Mouse (Mus musculus) liver, adult 2 months (tissue): ENCODE data around the gene Eif2s2. TPM values are rescaled to one million over a fixed set of nuclear protein-coding genes. Genes with fewer than 3 reads are reported as not detected.
A peak's percentile ranks its signal among the peaks of the same experiment; 100 is the strongest.

ENCODE experiments used
- DNase-seq: peaks from one replicate; pipeline ENCODE4 v3.0.0-alpha.2; 2011; ENCODE audit warnings: low read depth, low spot score; ENCODE audit errors: extremely low read depth
- H3K27ac ChIP-seq: fragments of 200-500 bp; replicated peaks from 2 replicates; pipeline ENCODE4 v1.5.1; 2012; ENCODE audit warnings: low read depth, mild to moderate bottlenecking, control low read depth, inconsistent platforms, low read length; ENCODE audit not compliant: insufficient read depth
- H3K27me3 ChIP-seq: fragments of 200-500 bp; 2 replicates; pipeline ENCODE4 v1.6.1; 2012; ENCODE audit warnings: mild to moderate bottlenecking, moderate library complexity, low read length, inconsistent platforms; ENCODE audit not compliant: control insufficient read depth, insufficient read depth
- H3K36me3 ChIP-seq: fragments of 200-500 bp; 2 replicates; pipeline ENCODE4 v1.6.1; 2012; ENCODE audit warnings: low read length, inconsistent platforms; ENCODE audit not compliant: control insufficient read depth, insufficient read depth
- H3K4me1 ChIP-seq: fragments of 200-500 bp; 2 replicates; pipeline ENCODE4 v1.6.1; 2011; ENCODE audit warnings: low read length; ENCODE audit not compliant: control insufficient read depth, insufficient read depth
- H3K4me3 ChIP-seq: fragments of 200-500 bp; 2 replicates; pipeline ENCODE4 v1.5.1; 2011; ENCODE audit warnings: low read depth, mild to moderate bottlenecking, control low read depth, low read length, moderate library complexity; ENCODE audit not compliant: insufficient read depth
- H3K79me2 ChIP-seq: fragments of 200-500 bp; 2 replicates; pipeline ENCODE4 v1.6.1; 2012; ENCODE audit warnings: inconsistent platforms, mild to moderate bottlenecking, low read length, moderate library complexity; ENCODE audit not compliant: control insufficient read depth, insufficient read depth
- H3K9ac ChIP-seq: fragments of 200-500 bp; 2 replicates; pipeline ENCODE4 v1.6.1; 2012; ENCODE audit warnings: low read depth, mild to moderate bottlenecking, control low read depth, inconsistent platforms, low read length
- CTCF ChIP-seq: fragments of 200-500 bp; IDR thresholded peaks from 2 replicates; pipeline ENCODE4 v1.5.1; 2011; ENCODE audit warnings: low read depth, low read length, control low read depth
- POLR2A ChIP-seq: fragments of 200-500 bp; IDR thresholded peaks from 2 replicates; pipeline ENCODE4 v1.6.1; 2011; ENCODE audit warnings: low read length, control low read depth; ENCODE audit not compliant: insufficient read depth; ENCODE audit errors: extremely low read depth
- WGBS: fragments of 180-500 bp; shearing (Covaris S2); methylation state at CpG from one replicate; pipeline ENCODE4 v1.1.7; 2018; 5-methylcytosine and 5-hydroxymethylcytosine counted together
- polyA plus RNA-seq: library from polyadenylated mRNA; depleted of rRNA; stranded (reverse); fragments of >200 nt; gene quantifications from 2 replicates; pipeline ENCODE4 v1.2.3, GENCODE M21; 2012
- total RNA-seq: library from RNA; depleted of rRNA; stranded (reverse); fragments of >200 nt; gene quantifications from 2 replicates; pipeline ENCODE4 v1.2.3, GENCODE M21; 2014

Eif2s2 gene
- total and polyA plus RNA-seq, 2 experiments: 8.1 to 38.7 TPM

DNA sequence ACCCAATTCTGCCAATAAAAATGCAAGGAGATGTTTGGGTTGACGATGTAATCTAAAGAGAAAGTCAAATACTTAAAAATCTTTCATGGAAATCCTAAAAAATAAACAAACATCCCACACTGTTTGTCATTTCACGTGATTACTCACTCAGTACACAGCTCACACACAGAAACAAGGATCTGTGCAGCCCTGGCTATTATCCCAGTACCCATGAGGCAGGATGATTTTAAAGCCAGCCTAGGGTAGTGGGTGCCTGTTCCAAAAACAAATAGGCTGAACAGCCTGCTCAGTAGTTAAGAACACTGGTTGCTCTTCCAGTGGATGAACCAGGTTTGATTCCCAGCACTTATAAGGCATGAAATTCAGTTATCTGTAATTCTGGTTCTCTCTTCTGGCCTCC lies 16.1 kb downstream of the Eif2s2 start:
- no peaks in the 10 kb centered on the region; the same call in 1 of the 2 replicates for H3K4me1 ChIP-seq
- WGBS: 46% methylated on average over 2 of the region's 2 CpGs
- peaks cover 59% of the 10 kb centered on the region for H3K36me3 ChIP-seq
- H3K79me2 ChIP-seq: no peaks in the 10 kb centered on the region; the same call in 1 of the 2 replicates
- no peak overlapping the region for H3K27ac ChIP-seq
- no peak for DNase-seq
- no peak overlapping the region for H3K4me3 ChIP-seq
- H3K9ac ChIP-seq: no peak overlapping the region
- no peaks in the 10 kb centered on the region for H3K27me3 ChIP-seq
- TF ChIP-seq POLR2A (no peak), CTCF (no peak)

DNA sequence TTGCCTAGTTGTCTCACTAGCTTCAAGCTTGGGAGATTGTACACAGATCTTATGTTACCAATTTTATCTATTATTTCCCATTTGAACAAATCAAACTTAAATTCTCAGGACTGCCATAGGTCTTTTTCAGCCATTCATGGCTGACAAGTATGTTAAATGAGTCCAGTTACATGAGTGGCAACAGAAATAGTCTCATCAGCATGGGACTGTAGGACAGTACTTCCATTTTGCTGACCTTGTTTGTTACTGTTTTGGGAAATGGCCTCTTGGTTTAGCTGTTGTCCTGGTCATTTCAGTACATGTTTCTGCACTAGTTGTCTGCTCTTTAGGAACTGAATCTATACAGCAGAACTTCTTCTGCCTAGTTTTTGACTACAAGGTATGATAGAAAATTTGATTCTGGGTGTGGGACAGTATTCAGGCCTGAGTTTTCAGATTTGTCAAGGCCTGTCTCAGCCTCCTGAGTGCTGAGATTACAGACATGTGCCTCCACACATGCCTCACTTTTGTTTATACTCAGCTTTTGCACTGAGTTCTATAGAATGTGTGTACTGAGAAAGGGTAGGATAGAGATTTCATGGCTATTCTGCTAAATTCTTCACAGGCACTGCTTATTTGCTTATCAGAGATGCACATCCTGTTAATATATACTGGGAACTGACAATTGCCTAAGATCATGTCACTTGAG lies 22.6 kb downstream of the Eif2s2 start:
- TF ChIP-seq CTCF (no peak), POLR2A (no peak)

DNA sequence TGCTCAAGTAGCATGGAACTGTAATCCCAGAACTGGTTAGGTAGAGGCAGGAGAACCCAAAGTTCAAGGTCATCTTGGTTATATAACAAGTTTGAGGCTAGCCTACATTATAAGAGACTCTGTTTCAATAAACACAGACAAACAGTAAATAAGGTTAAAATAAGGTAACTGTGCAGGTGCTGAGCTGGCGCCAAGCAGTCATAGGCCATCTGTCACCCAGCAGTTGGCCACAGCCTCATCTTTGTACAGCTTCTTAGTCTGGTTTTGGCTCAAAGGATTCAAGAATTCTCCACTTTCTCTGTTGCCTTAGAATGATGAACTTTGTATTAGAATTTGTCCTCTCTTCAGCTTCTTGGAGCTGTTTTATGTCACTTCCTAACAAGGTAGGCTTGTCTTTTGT lies 24.6 kb downstream of the Eif2s2 start:
- Histone ChIP-seq H3K27ac (peak overlapping the region; percentile 50; the same call in 1 of the 2 replicates), H3K79me2 (no peaks in the 10 kb centered on the region), H3K36me3 (peaks cover 65% of the 10 kb centered on the region), H3K27me3 (no peaks in the 10 kb centered on the region), H3K9ac (no peak overlapping the region), H3K4me3 (no peak overlapping the region), H3K4me1 (peaks cover 2% of the 10 kb centered on the region; the same call in 1 of the 2 replicates)
- WGBS: 43% methylated on average over 1 of the region's 1 CpGs
- peak; percentile 67 for DNase-seq
- TF ChIP-seq CTCF (no peak), POLR2A (no peak)

More for the DNA sequence above, 22.6 kb downstream of the Eif2s2 start:
- H3K27me3 ChIP-seq: no peaks in the 10 kb centered on the region
- H3K79me2 ChIP-seq: no peaks in the 10 kb centered on the region
- H3K4me1 ChIP-seq: peaks cover 2% of the 10 kb centered on the region; the same call in 1 of the 2 replicates
- H3K27ac ChIP-seq: no peak overlapping the region
- H3K36me3 ChIP-seq: peaks cover 67% of the 10 kb centered on the region
- DNase-seq: no peak
- H3K9ac ChIP-seq: no peak overlapping the region
- H3K4me3 ChIP-seq: no peak overlapping the region

DNA sequence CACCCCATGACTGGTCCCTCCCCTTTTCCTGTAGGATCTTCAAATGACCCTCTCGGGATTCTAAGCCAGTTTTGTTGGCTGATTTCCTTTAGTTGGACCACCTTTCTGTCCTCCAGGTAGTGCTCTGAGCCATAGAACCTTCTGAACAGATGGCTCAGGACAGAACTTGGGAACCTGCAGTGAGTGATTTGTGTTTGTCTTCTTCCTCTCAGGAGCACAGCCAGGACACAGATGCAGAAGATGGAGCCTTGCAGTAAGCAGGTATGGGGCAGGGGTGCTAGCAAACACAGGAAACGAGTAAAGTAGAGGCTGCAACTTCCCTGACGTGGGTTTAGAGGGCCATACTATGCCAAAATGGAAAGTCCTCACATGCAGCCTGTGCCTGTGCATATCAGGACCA lies 27.0 kb downstream of the Eif2s2 start:
- no peak for DNase-seq
- Histone ChIP-seq H3K27ac (no peak overlapping the region), H3K27me3 (no peaks in the 10 kb centered on the region), H3K9ac (no peak overlapping the region), H3K4me1 (peaks cover 2% of the 10 kb centered on the region; the same call in 1 of the 2 replicates), H3K79me2 (no peaks in the 10 kb centered on the region), H3K4me3 (no peak overlapping the region), H3K36me3 (peaks cover 64% of the 10 kb centered on the region)
- WGBS: 83% methylated on average over 3 of the region's 3 CpGs
- no peak for TF ChIP-seq CTCF

DNA sequence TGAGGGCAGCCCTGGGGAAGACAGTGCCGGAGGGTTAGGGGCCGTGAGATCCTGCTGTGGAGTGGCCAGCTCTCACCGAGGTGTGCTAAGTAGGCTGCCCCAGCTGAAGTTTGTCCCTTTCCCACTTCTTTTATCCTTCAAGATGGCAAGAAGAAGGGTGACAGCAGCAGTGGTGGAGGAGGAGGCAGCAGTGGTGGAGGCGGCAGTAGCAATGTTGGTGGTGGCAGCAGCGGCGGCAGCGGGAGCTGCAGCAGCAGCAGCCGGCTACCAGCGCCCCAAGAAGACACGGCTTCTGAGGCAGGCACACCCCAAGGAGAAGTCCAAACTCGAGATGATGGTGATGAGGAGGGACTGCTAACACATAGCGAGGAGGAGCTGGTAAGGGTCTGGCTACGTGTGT lies 29.1 kb downstream of the Eif2s2 start:
- Histone ChIP-seq H3K4me3 (no peak overlapping the region), H3K79me2 (no peaks in the 10 kb centered on the region), H3K9ac (no peak overlapping the region), H3K36me3 (peaks cover 53% of the 10 kb centered on the region), H3K4me1 (peaks cover 2% of the 10 kb centered on the region; the same call in 1 of the 2 replicates), H3K27ac (no peak overlapping the region), H3K27me3 (no peaks in the 10 kb centered on the region)
- 93% methylated on average over 13 of the region's 13 CpGs for WGBS
- TF ChIP-seq POLR2A (no peak), CTCF (no peak)
- no peak for DNase-seq

DNA sequence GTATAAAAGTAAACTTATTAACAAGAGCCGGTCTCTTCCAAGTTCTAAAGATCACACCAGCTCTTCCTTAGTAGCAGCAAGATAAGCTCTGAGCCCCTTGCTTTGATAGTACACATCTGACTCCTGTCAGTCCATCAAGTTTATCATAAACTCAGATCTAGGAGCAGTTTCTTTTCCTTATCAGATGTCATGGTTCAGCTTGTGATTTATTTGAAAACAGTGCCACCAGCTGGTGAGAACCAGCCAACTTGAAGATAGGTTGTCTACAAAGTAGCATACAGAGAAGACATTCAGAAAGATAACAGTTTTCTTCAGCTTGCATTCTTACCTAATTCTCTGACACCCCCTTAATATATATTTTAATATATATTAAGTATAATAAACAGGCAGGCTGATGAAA lies 37.4 kb downstream of the Eif2s2 start:
- peaks cover 15% of the 10 kb centered on the region for H3K36me3 ChIP-seq
- WGBS: 81% methylated on average over 1 of the region's 1 CpGs
- DNase-seq: peak; percentile 62

More for the DNA sequence above, 37.4 kb downstream of the Eif2s2 start:
- H3K27me3 ChIP-seq: no peaks in the 10 kb centered on the region
- H3K79me2 ChIP-seq: peaks cover 5% of the 10 kb centered on the region; the same call in 1 of the 2 replicates
- H3K27ac ChIP-seq: no peak overlapping the region
- H3K4me3 ChIP-seq: no peak overlapping the region
- H3K9ac ChIP-seq: no peak overlapping the region
- TF ChIP-seq CTCF (peak; percentile 27; the same call in 1 of the 2 replicates), POLR2A (no peak)
- peaks cover 3% of the 10 kb centered on the region; the same call in 1 of the 2 replicates for H3K4me1 ChIP-seq
